ENCODE assay signal across 17 mouse cellular contexts in the genomic region with DNA sequence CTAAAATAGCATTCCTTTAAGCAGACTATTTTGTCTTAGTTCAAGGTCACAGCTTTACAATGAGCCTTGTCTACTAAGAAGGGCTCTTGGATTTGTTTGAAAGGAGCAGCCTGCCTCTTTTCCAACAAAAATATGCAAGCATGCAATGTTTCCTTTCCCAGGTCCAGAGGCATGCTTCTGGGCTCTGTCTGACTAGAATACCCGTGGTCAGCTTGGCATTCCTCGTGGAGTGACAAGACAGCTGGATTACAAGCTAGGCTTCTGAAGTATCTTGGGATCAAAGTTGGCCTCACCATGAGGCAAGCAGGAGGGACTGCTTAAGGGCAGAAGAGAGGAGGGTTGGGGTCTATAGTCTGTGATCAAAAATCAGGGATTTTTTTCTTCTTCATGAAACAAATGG. TPM values are rescaled to one million over a fixed set of nuclear protein-coding genes. Genes with fewer than 3 reads are reported as not detected.
"Had no signal": no experiment of that assay in that cellular context is flagged by ENCODE, and none has a peak within 500 bp of the region (broad histone marks: within the 10 kb centered on the region; RNA-seq: fewer than 3 reads in every experiment).

No protein-coding gene starts in this region.

- H3K36me3 ChIP-seq: limb, embryonic 10.5 days; liver, embryonic 15.5 days; midbrain, embryonic 12.5 days had no signal

- H3K4me3 ChIP-seq: layer of hippocampus, adult 2 months; limb, embryonic 10.5 days; liver, embryonic 15.5 days; midbrain, embryonic 12.5 days had no signal

- H3K27me3 ChIP-seq: liver, embryonic 15.5 days; midbrain, embryonic 12.5 days had no signal

- DNase-seq: kidney, adult 18-20 months; kidney, postnatal 10 days; kidney, postnatal 4 days; lung, adult 2 months; lung, postnatal 36 days; right cerebral cortex, postnatal 14 days; thymus, postnatal 14 days had no signal

RNA-seq across cellular contexts. Expression of gene Mettl11b, which starts 16.4 kb away (rescaled TPM):
- total RNA-seq: megakaryocyte, adult 5-6 weeks had no signal
- polyA plus RNA-seq: kidney, embryonic 14.5 days; liver, embryonic 11.5 days; neural tube, embryonic 14.5 days; small intestine, adult 2 months; urinary bladder, adult 2 months had no signal
